Comparison of ENCODE assay signal across 8 mouse cellular contexts in the genomic region with DNA sequence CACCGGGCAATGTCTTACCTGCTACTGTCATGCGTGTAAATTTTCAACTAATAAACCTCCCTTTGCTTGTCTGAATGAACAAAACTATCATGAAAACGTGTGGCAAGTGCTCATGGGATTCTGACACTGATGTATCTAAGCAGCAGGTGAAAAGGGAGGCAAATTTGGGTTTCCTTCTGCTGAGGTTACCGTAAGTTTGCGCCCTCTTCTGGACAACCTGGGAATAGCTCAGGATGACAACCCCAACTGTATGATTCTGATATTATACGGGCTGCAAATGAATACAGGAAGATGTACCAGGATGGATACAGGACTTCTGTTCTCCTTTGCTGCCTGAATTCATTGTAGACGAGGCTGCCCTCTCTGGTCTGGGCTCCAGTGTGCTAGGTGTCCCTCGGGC.
A peak's percentile ranks its signal among the peaks of the same experiment; 100 is the strongest.
DNase-seq lines count a peak whose midpoint lies in the region.

No protein-coding gene starts in this region.

- intact Hi-C loops in heart, postnatal 25 days (cut with DNase I): no loop called here

- peak; percentile 22 to 69 for DNase-seq in heart, adult 18-20 months
- DNase-seq in heart, postnatal 25 days (ENCODE audit: low spot score): no peak
- DNase-seq in right cerebral cortex, postnatal 14 days: peak; percentile 70
- no peak for DNase-seq in right cerebral cortex, adult 18-20 months
- peak; percentile 29 for DNase-seq in cerebellum, adult 11-12 months
- DNase-seq in kidney, postnatal 14 days: peak; percentile 45
- DNase-seq in testis, postnatal 10 days (ENCODE audit: low spot score): peak; percentile 78
- DNase-seq in T-cell, adult 2 months (ENCODE audit: low spot score): no peak

Comparison
In these comparisons a context has a peak if more than half of its experiments do, and no peak if none do; other contexts are left out.
1. DNase-seq: peak in heart, adult 18-20 months (2 of 2), right cerebral cortex, postnatal 14 days (single experiment), cerebellum, adult 11-12 months (single experiment), kidney, postnatal 14 days (single experiment) and testis, postnatal 10 days (single experiment); none in heart, postnatal 25 days (single experiment), right cerebral cortex, adult 18-20 months (single experiment) and T-cell, adult 2 months (single experiment).